Mouse (Mus musculus): ENCODE measurements at regions not wholly inside any gene's neighbourhood (a gene's known extent, or its start where the extent isn't known, plus 50 kb on each side); places are given as distances from the start of the nearest gene placed in this dataset.
"Not testable (repeated sequence)": the region's sequence is repeated elsewhere in the genome, so short reads cannot be mapped to it uniquely, and the experiment has no call there.

DNA sequence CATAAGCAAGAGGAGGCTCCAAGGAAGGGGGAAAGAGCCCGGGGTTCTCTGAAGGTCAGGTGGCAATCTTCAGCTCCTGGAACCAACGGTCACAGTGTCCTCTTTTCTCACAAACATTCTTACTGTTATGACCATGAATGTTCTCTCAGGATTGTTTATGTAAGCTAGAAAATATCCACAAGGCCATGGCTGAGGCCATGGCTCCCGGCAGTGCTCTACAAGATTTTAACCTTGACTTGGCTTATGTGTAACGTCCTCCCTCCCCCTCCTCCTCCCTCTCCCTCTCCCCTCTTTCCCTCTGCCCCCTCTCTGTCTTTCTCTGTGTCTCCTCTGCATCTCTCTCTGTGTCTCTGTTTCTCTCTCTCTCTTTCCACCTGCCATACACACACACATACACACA is 100.5 kb upstream of the Ccdc122 start:
- H3K4me3 ChIP-seq; H3K4me2 ChIP-seq; ATAC-seq (ENCODE audit: low FRiP score); H3K36me3 ChIP-seq; H3K9me3 ChIP-seq; H3K4me1 ChIP-seq (replicated peaks); H3K27ac ChIP-seq; H3K9ac ChIP-seq; H3K27me3 ChIP-seq: not testable (repeated sequence)
- WGBS: 72% methylated on average over 4 of the region's 4 CpGs

DNA sequence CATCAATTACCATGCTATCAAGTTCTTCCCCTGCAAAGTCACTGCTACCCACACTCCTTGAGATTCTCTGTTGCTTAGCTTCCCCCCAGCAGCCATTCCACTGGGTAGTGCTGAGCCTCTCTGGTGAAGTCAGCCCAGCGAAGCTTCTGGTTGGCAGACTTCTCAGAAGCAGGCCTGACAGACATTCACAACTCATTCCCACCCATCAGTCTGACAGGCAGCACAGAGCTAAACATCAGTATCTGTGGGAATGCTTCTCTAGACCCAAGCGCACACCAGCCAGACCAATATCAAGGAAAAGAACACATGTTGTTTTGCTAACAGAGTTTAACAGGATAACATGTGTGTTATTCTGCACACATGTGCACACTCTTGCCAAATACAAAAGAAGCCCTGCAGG is 101.1 kb upstream of the Ccdc122 start:
- Histone ChIP-seq H3K4me3 (no peak overlapping the region), H3K27me3 (no peaks in the 10 kb centered on the region), H3K4me1 (replicated peaks) (no peaks in the 10 kb centered on the region; the same call in 1 of the 2 replicates), H3K27ac (no peak overlapping the region), H3K4me2 (no peak overlapping the region), H3K36me3 (no peaks in the 10 kb centered on the region), H3K9me3 (no peaks in the 10 kb centered on the region), H3K9ac (no peak overlapping the region)
- WGBS: 78% methylated on average over 2 of the region's 2 CpGs
- ATAC-seq (ENCODE audit: low FRiP score): no peak

DNA sequence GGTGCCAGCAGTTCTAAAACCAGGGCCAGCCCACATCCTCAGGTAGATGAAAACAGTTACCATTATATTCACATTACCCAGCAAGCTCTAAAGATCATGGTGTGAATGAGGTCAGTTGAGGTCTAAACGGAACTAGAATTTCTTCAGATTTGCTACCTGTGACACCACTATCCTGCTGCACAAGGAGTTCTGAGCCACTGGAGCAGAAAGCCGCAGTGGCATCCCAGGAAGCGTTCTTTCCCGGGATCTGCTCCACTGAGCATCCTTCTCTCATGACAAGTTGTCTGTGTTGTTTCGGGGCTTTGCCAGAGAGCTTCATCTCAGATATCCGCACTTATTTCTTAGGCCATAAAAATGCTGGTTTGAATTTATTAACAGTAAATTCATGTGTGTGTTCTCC is 103.7 kb upstream of the Ccdc122 start:
- no peaks in the 10 kb centered on the region for H3K27me3 ChIP-seq
- H3K9me3 ChIP-seq: no peaks in the 10 kb centered on the region
- ATAC-seq (ENCODE audit: low FRiP score): no peak
- no peak overlapping the region for H3K27ac ChIP-seq
- no peak overlapping the region for H3K4me3 ChIP-seq
- no peaks in the 10 kb centered on the region for H3K36me3 ChIP-seq
- no peak overlapping the region for H3K9ac ChIP-seq
- 78% methylated on average over 6 of the region's 6 CpGs for WGBS
- no peak overlapping the region for H3K4me2 ChIP-seq
- no peaks in the 10 kb centered on the region; the same call in 1 of the 2 replicates for H3K4me1 ChIP-seq (replicated peaks)

DNA sequence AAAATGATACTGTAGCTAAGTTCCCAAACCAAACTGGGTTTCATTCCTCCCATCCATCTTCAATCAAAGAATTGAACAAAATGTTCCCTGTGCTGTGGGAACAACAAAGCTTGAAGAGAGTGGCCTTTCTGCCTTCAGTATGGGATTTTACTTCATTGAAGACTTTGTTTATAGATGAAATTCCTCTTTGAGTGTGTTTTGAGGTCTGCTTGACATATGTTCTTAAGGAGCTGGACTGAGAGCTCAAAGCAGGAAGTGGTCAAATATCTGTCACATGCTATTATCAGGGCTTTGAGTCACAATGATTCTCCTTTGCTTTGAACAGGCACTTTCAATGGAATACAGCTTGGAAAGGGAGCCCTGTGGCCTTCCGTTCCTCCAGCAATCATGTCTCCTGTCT is 105.2 kb upstream of the Ccdc122 start:
- no peaks in the 10 kb centered on the region; the same call in 1 of the 2 replicates for H3K4me1 ChIP-seq (replicated peaks)
- no peaks in the 10 kb centered on the region for H3K36me3 ChIP-seq
- H3K27me3 ChIP-seq: no peaks in the 10 kb centered on the region
- no peaks in the 10 kb centered on the region for H3K9me3 ChIP-seq
- no peak overlapping the region for H3K27ac ChIP-seq
- no peak overlapping the region for H3K9ac ChIP-seq
- H3K4me3 ChIP-seq: no peak overlapping the region
- no peak overlapping the region for H3K4me2 ChIP-seq
- no peak for ATAC-seq (ENCODE audit: low FRiP score)
- 82% methylated on average over 1 of the region's 1 CpGs for WGBS

DNA sequence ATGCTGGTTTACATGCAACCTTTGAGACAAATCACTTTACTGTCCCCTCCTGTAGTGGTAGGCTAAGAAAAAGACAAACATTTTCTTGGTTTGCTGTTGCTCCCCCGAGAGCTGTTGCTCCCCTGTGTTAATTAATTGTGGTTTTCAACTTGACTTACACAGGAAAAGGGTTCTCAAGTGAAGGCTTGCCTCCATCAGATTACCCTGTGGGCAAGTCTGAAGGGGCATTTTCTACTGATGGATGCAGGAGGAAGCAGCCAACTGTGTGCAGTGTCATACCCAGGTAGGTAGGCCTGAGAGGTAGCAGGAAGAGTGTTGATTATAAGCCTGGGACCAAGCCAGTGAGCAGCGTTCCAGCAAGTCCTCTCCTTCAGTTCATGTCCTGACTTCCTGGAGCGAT is 107.0 kb upstream of the Ccdc122 start:
- Histone ChIP-seq H3K9me3 (no peaks in the 10 kb centered on the region), H3K27me3 (no peaks in the 10 kb centered on the region), H3K27ac (no peak overlapping the region), H3K9ac (no peak overlapping the region), H3K36me3 (no peaks in the 10 kb centered on the region), H3K4me1 (replicated peaks) (no peaks in the 10 kb centered on the region), H3K4me2 (no peak overlapping the region), H3K4me3 (no peak overlapping the region)
- 83% methylated on average over 3 of the region's 3 CpGs for WGBS
- ATAC-seq (ENCODE audit: low FRiP score): no peak

DNA sequence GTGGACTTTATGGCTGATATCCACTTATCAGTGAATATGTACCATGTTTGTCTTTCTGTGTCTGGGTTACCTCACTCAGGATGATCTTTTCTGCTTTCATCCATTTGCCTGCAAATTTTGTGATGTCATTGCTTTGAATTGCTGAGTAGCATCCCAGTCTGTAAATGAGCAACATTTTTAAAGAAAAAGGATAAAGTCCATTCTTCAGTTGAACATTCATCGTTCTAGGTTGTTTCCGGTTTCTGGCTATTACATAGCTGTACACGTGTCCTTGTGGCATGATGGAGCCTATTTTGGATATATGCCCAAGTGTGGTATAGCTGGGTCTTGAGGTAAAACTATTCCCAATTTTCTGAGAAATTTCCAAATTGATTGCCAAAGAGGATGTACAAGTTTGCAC is 107.9 kb upstream of the Ccdc122 start:
- WGBS: 96% methylated on average over 3 of the region's 3 CpGs
- H3K27me3 ChIP-seq: no peaks in the 10 kb centered on the region
- no peaks in the 10 kb centered on the region for H3K9me3 ChIP-seq
- no peak overlapping the region for H3K4me3 ChIP-seq
- no peaks in the 10 kb centered on the region for H3K4me1 ChIP-seq (replicated peaks)
- no peak overlapping the region for H3K9ac ChIP-seq
- no peak for ATAC-seq (ENCODE audit: low FRiP score)
- no peaks in the 10 kb centered on the region for H3K36me3 ChIP-seq
- no peak overlapping the region for H3K27ac ChIP-seq
- H3K4me2 ChIP-seq: no peak overlapping the region

DNA sequence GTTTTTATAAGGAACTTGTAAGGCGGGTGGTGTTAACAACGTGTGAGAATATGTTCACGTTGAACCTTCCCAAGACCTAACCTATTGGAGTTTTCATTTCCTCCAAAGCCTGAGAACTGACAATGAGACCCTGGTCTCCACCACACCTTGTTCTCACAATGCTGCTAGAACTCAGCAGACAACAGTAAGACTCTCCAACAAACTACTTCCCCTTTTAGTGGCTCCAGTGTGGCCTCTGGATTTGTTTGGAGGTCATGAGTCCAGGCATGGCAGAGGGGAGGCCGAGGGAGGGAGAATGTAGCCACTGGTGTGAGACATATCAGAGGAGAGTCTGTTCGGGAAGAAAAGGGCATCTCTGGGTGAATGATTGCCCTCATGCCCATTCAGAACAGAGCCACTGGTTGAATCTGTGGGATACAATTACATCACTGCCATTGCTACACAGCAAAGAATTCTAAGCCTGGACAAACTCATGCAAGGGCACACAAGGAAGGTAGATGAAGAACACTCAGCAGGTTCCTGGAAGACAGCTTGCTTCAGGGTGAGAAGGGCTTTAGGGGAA is 109.2 kb upstream of the Ccdc122 start:
- ATAC-seq (ENCODE audit: low FRiP score): no peak

DNA sequence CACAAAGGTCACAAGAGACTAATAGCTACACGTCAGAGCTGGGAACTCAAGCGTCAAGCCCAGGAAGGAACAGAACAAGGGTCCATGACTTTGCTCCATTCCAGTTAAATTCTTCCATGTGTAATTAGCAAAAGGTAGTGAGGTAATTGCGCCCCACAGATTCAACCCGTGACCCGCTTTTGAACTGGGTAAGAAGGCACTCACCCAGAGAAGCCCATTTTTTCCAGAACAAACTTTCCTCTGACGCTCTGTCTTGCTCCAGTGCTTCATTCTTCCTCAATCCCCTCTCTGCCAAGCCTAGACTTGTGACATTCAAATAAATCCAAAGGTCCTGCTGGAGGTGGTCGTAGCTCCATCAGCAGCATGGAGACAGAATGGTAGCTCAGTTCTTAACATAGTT is 110.2 kb upstream of the Ccdc122 start:
- Histone ChIP-seq H3K27ac (no peak overlapping the region), H3K4me2 (no peak overlapping the region), H3K9me3 (no peaks in the 10 kb centered on the region), H3K4me1 (replicated peaks) (no peaks in the 10 kb centered on the region), H3K9ac (no peak overlapping the region), H3K4me3 (no peak overlapping the region), H3K36me3 (no peaks in the 10 kb centered on the region), H3K27me3 (no peaks in the 10 kb centered on the region)
- 85% methylated on average over 7 of the region's 7 CpGs for WGBS
- ATAC-seq (ENCODE audit: low FRiP score): no peak

More for the DNA sequence above, 109.2 kb upstream of the Ccdc122 start:
- no peaks in the 10 kb centered on the region for H3K36me3 ChIP-seq
- WGBS: 75% methylated on average over 5 of the region's 5 CpGs
- H3K4me2 ChIP-seq: no peak overlapping the region
- no peaks in the 10 kb centered on the region for H3K9me3 ChIP-seq
- H3K27ac ChIP-seq: no peak overlapping the region
- H3K27me3 ChIP-seq: no peaks in the 10 kb centered on the region
- no peaks in the 10 kb centered on the region for H3K4me1 ChIP-seq (replicated peaks)
- no peak overlapping the region for H3K9ac ChIP-seq
- H3K4me3 ChIP-seq: no peak overlapping the region

DNA sequence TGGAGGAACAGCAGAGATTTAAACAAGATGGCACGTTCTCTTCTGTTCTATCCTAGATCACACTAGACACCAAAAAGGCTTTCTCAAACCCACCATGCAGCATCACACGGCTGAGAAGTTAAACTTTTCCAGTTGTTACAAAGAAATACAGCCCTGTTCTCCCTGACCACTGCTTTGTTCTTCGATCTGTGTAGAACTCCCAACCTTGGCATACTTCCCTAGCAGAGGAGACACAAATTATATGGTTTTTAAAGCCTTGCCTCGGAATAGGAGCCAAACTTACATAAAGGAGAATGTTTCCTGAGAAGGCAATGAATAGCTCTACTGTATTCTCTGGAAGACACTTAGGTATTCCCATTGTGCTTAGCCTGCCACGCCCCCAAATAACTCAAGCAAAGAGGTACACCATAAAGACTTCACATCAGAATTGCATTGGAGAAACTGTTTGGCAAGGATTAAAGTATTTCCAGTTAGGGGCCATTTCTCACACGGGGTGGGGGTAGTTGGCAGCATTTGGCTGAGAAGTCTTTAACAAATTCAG is 114.1 kb upstream of the Ccdc122 start:
- no peaks in the 10 kb centered on the region for H3K27me3 ChIP-seq
- H3K4me3 ChIP-seq: no peak overlapping the region
- H3K4me2 ChIP-seq: no peak overlapping the region
- H3K27ac ChIP-seq: no peak overlapping the region
- H3K4me1 ChIP-seq (replicated peaks): no peaks in the 10 kb centered on the region
- no peaks in the 10 kb centered on the region for H3K9me3 ChIP-seq
- H3K9ac ChIP-seq: no peak overlapping the region
- 79% methylated on average over 6 of the region's 6 CpGs for WGBS
- no peak for ATAC-seq (ENCODE audit: low FRiP score)
- no peaks in the 10 kb centered on the region for H3K36me3 ChIP-seq

DNA sequence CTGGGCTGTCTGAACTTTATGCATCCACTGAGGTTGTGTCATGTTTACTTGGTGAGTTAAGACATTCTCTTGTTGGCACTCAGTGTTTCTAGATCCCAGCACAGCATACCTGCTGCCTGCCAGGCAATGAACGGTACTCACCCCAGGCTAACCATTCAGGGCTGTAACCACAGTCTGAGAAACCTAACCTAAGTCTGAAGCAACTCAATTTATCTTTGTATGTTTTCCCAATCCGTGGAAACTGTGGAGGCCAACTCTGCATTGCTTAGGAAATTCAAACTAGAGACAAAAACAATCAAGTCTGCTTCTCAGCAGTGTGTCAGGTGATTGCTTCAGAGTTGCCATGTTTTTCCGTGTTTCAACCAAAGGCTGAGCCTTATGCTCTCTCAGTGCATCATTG is 118.5 kb upstream of the Ccdc122 start:
- WGBS: 79% methylated on average over 3 of the region's 3 CpGs
- Histone ChIP-seq H3K4me3 (no peak overlapping the region), H3K27me3 (no peaks in the 10 kb centered on the region), H3K36me3 (no peaks in the 10 kb centered on the region), H3K27ac (no peak overlapping the region), H3K9ac (no peak overlapping the region), H3K4me1 (replicated peaks) (no peaks in the 10 kb centered on the region), H3K9me3 (no peaks in the 10 kb centered on the region), H3K4me2 (no peak overlapping the region)
- no peak for ATAC-seq (ENCODE audit: low FRiP score)

DNA sequence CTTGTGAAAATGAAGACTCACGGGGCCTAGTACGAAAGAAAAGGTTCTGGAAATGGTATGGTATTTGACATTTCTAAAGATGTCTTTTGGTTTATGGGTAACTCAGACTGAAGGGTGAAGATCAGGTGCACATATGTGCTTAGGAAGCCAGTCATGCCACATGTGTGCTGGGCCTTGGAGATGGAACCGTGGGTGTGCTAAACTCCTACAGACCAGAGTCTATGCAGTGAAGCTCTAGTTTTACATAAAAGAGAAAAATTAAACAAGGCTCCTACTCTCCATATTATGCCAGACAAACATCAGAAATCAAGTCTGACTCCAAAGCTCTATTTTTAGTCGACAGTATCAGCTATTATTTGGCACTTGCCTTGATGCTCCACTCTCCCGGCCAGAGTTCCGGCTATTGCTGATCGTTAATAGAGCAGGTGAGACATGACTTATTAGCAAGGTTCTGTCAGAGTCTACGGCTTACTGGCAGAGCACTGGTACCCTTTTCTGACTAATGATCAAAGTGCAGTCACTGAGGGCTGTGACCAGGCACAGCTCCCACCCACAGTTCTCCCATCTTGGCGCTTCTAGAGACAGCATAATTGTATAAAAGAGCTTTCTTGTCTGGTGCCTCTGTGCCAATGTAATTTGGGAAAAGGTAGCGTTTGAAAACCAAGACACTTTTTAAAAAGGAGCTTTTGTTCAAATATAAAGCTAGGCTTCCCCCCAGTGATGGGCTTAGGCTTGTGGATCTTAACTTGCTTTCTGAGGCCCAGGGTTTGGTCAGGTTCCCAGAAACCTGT is 119.2 kb upstream of the Ccdc122 start:
- WGBS: 88% methylated on average over 10 of the region's 10 CpGs
- H3K9ac ChIP-seq: no peak overlapping the region
- ATAC-seq (ENCODE audit: low FRiP score): no peak
- no peaks in the 10 kb centered on the region for H3K36me3 ChIP-seq
- no peak overlapping the region for H3K4me3 ChIP-seq
- no peaks in the 10 kb centered on the region for H3K9me3 ChIP-seq
- H3K4me1 ChIP-seq (replicated peaks): no peaks in the 10 kb centered on the region
- no peaks in the 10 kb centered on the region for H3K27me3 ChIP-seq
- H3K27ac ChIP-seq: no peak overlapping the region
- no peak overlapping the region for H3K4me2 ChIP-seq

DNA sequence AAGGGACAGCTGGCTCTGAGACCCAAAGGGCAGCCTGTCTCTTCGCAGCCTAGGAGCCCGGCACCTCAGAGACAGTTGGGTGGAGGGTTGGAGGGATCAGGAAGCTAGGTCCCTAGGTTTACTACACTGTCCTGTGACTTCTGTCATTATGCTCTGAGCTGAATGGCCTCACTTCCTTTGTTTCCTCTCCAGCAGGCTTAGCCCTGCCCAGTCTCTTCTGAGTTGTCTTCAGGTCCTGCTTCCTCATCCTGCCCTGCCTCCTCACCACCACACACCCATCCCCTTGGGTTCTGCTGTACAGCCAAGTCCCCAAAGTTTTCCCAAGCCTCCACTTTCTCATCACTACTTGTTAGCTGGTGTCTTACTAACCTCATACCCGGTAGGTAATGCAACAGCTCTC is 122.7 kb upstream of the Ccdc122 start:
- WGBS: 86% methylated on average over 3 of the region's 3 CpGs
- no peak overlapping the region for H3K4me2 ChIP-seq
- no peak overlapping the region for H3K27ac ChIP-seq
- no peak overlapping the region for H3K9ac ChIP-seq
- no peaks in the 10 kb centered on the region for H3K27me3 ChIP-seq
- no peaks in the 10 kb centered on the region for H3K36me3 ChIP-seq
- no peak for ATAC-seq (ENCODE audit: low FRiP score)
- no peak overlapping the region for H3K4me3 ChIP-seq
- H3K9me3 ChIP-seq: no peaks in the 10 kb centered on the region
- H3K4me1 ChIP-seq (replicated peaks): no peaks in the 10 kb centered on the region

Measured in hindbrain, embryonic 13.5 days (tissue).